Mouse (Mus musculus): ENCODE results near the gene Olfr718-ps1. TPM values are rescaled to one million over a fixed set of nuclear protein-coding genes. Genes with fewer than 3 reads are reported as not detected.
A peak's percentile ranks its signal among the peaks of the same experiment; 100 is the strongest.

Gene Olfr718-ps1
- total RNA-seq, 1 experiment, result 0.36 TPM

DNA sequence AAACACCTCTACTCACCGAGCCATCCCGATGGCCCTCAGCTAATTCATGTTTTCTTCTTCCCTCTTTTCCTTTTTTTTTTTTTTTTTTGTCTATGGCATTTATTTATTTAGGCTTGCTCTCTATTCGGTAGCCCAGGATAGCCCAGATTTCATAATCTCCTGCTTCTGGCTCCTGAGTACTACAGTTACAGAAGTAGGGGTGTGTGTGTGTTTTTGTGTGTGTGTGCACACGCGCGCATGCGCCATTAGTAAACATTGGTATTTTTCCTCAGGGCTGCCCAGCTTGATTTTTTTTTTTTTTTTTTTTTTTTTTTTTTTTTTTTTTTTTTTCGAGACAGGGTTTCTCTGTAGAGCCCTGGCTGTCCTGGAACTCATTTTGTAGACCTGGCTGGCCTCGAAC is 21.3 kb downstream of the Olfr718-ps1 start:
- DNase-seq (ENCODE audit: low read depth, low spot score), result no peak
- in situ Hi-C loops (cut with MboI; ENCODE audit: low sequenced_read_pairs in 2 of 2, unreplicated experiment in 2 of 2), result no loop called here
- TF ChIP-seq ZNF384 (IDR thresholded peaks at IDR 0.05; ENCODE audit: low read depth, low read length) (peak; percentile 68), MAFK (IDR thresholded peaks at IDR 0.05; ENCODE audit: insufficient read depth, low read depth, low read length) (no peak), CHD2 (IDR thresholded peaks at IDR 0.05; ENCODE audit: low read depth, low read length) (no peak)
- Histone ChIP-seq H3K9me3 (ENCODE audit: control insufficient read depth, insufficient read depth, low read depth, low read length) (peaks cover 5% of the 10 kb centered on the region; the same call in 1 of the 2 replicates), H3K4me1 (ENCODE audit: control insufficient read depth in 2 of 2, insufficient read depth in 2 of 2, low read length in 2 of 2, poor library complexity in 1 of 2) (peaks cover 0 to 28% of the 10 kb centered on the region in 2 experiments; a peak in 3 of 4 replicates), H3K4me3 (ENCODE audit: insufficient read depth in 1 of 2, low read depth in 1 of 2, low read length in 2 of 2, poor library complexity in 1 of 2, severe bottlenecking in 1 of 2) (no peak overlapping the region), H3K36me3 (ENCODE audit: control insufficient read depth, insufficient read depth, low read length, poor library complexity, severe bottlenecking) (no peaks in the 10 kb centered on the region), H3K9ac (ENCODE audit: insufficient read depth, low read depth, low read length, poor library complexity, severe bottlenecking) (no peak overlapping the region), H3K27ac (ENCODE audit: insufficient read depth, low read depth, low read length, poor library complexity, severe bottlenecking) (peak overlapping the region; percentile 48; the same call in 1 of the 2 replicates)

DNA sequence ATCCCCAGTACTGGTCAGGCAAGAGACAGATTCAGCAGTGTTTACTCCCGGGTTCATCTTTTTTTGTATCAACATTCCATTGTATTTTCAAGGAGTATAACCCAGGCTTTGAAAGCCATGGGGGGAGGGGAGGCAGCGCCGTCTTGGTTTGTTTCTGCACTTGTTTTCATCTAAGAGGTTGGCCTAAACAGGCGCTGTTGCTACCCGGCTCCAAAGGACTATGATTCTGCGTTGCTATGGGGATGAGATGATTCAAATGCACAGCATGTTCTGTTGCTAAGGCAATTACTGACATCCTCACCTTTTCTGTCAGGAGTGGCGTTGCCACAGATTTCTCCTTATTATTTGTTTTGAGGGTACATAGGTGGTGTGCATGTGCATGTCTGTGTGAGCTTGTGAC is 21.8 kb downstream of the Olfr718-ps1 start:
- Histone ChIP-seq H3K4me3 (ENCODE audit: insufficient read depth in 1 of 2, low read depth in 1 of 2, low read length in 2 of 2, poor library complexity in 1 of 2, severe bottlenecking in 1 of 2) (no peak overlapping the region), H3K9ac (ENCODE audit: insufficient read depth, low read depth, low read length, poor library complexity, severe bottlenecking) (no peak overlapping the region), H3K4me1 (ENCODE audit: control insufficient read depth in 2 of 2, insufficient read depth in 2 of 2, low read length in 2 of 2, poor library complexity in 1 of 2) (peaks cover 0 to 29% of the 10 kb centered on the region in 2 experiments; a peak in 3 of 4 replicates), H3K9me3 (ENCODE audit: control insufficient read depth, insufficient read depth, low read depth, low read length) (peaks cover 5% of the 10 kb centered on the region; the same call in 1 of the 2 replicates), H3K36me3 (ENCODE audit: control insufficient read depth, insufficient read depth, low read length, poor library complexity, severe bottlenecking) (no peaks in the 10 kb centered on the region), H3K27ac (ENCODE audit: insufficient read depth, low read depth, low read length, poor library complexity, severe bottlenecking) (peak overlapping the region; percentile 64)
- TF ChIP-seq CHD2 (IDR thresholded peaks at IDR 0.05; ENCODE audit: low read depth, low read length), result no peak
- TF ChIP-seq MAFK (IDR thresholded peaks at IDR 0.05; ENCODE audit: insufficient read depth, low read depth, low read length), result no peak
- no peak for TF ChIP-seq ZNF384 (IDR thresholded peaks at IDR 0.05; ENCODE audit: low read depth, low read length)
- TF ChIP-seq ZC3H11A (IDR thresholded peaks at IDR 0.05; ENCODE audit: borderline replicate concordance, low read depth, low read length), result no peak
- no peak for TF ChIP-seq HCFC1 (IDR thresholded peaks at IDR 0.05; ENCODE audit: borderline replicate concordance, insufficient read depth, low read length)
- DNase-seq (ENCODE audit: low read depth, low spot score), result no peak
- in situ Hi-C loops (cut with MboI; ENCODE audit: low sequenced_read_pairs in 2 of 2, unreplicated experiment in 2 of 2), result no loop called here

GRCm38 (mm10) chr5:143124805-143125378 is 22.5 kb downstream of the Olfr718-ps1 start:
- Histone ChIP-seq H3K27ac (ENCODE audit: insufficient read depth, low read depth, low read length, poor library complexity, severe bottlenecking) (peak overlapping the region; percentile 64), H3K36me3 (ENCODE audit: control insufficient read depth, insufficient read depth, low read length, poor library complexity, severe bottlenecking) (no peaks in the 10 kb centered on the region), H3K9me3 (ENCODE audit: control insufficient read depth, insufficient read depth, low read depth, low read length) (peaks cover 5% of the 10 kb centered on the region; the same call in 1 of the 2 replicates), H3K4me1 (ENCODE audit: control insufficient read depth in 2 of 2, insufficient read depth in 2 of 2, low read length in 2 of 2, poor library complexity in 1 of 2) (peaks cover 0 to 32% of the 10 kb centered on the region in 2 experiments; a peak in 3 of 4 replicates), H3K4me3 (ENCODE audit: insufficient read depth in 1 of 2, low read depth in 1 of 2, low read length in 2 of 2, poor library complexity in 1 of 2, severe bottlenecking in 1 of 2) (no peak overlapping the region), H3K9ac (ENCODE audit: insufficient read depth, low read depth, low read length, poor library complexity, severe bottlenecking) (0 out of 2 replicates have a peak overlapping the region, but pooled peaks have one; percentile 2)
- TF ChIP-seq HCFC1 (IDR thresholded peaks at IDR 0.05; ENCODE audit: borderline replicate concordance, insufficient read depth, low read length) (no peak), ZNF384 (IDR thresholded peaks at IDR 0.05; ENCODE audit: low read depth, low read length) (no peak), MAFK (IDR thresholded peaks at IDR 0.05; ENCODE audit: insufficient read depth, low read depth, low read length) (no peak)
- in situ Hi-C loops (cut with MboI; ENCODE audit: low sequenced_read_pairs in 2 of 2, unreplicated experiment in 2 of 2), result no loop called here
- no peak for DNase-seq (ENCODE audit: low read depth, low spot score)

DNA sequence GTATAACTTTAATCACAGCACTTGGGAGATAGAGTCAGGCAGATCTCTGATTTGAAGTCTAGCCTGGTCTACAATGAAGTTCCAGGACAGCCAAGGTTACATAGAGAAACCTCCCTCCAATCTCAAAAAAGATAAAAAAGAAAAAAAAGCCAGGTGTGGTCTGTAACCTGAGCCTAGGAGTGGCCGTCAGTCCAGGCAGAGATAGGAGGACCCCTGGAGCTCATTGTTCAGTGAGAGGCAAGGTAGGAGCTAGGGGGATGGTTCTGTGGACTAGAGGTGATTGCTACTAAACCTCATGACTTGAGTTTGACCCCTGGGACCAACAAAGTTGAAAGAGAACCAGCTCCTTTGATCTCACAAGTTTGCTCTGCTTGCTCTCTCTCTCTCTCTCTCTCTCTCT is 24.7 kb downstream of the Olfr718-ps1 start:
- peak; percentile 64 for DNase-seq (ENCODE audit: low read depth, low spot score)
- Histone ChIP-seq H3K4me1 (ENCODE audit: control insufficient read depth in 2 of 2, insufficient read depth in 2 of 2, low read length in 2 of 2, poor library complexity in 1 of 2) (peaks cover 0 to 32% of the 10 kb centered on the region in 2 experiments; a peak in 3 of 4 replicates), H3K9ac (ENCODE audit: insufficient read depth, low read depth, low read length, poor library complexity, severe bottlenecking) (no peak overlapping the region), H3K36me3 (ENCODE audit: control insufficient read depth, insufficient read depth, low read length, poor library complexity, severe bottlenecking) (no peaks in the 10 kb centered on the region), H3K9me3 (ENCODE audit: control insufficient read depth, insufficient read depth, low read depth, low read length) (no peaks in the 10 kb centered on the region), H3K4me3 (ENCODE audit: insufficient read depth in 1 of 2, low read depth in 1 of 2, low read length in 2 of 2, poor library complexity in 1 of 2, severe bottlenecking in 1 of 2) (no peak overlapping the region), H3K27ac (ENCODE audit: insufficient read depth, low read depth, low read length, poor library complexity, severe bottlenecking) (peak overlapping the region; percentile 91)
- TF ChIP-seq CHD2 (IDR thresholded peaks at IDR 0.05; ENCODE audit: low read depth, low read length), result 0 out of 2 replicates have a peak, but pooled peaks have one; percentile 28
- TF ChIP-seq HCFC1 (IDR thresholded peaks at IDR 0.05; ENCODE audit: borderline replicate concordance, insufficient read depth, low read length), result no peak
- TF ChIP-seq ZC3H11A (IDR thresholded peaks at IDR 0.05; ENCODE audit: borderline replicate concordance, low read depth, low read length), result no peak
- no peak for TF ChIP-seq MAFK (IDR thresholded peaks at IDR 0.05; ENCODE audit: insufficient read depth, low read depth, low read length)
- TF ChIP-seq ZNF384 (IDR thresholded peaks at IDR 0.05; ENCODE audit: low read depth, low read length), result peak; percentile 92
- in situ Hi-C loops (cut with MboI; ENCODE audit: low sequenced_read_pairs in 2 of 2, unreplicated experiment in 2 of 2), result no loop called here
